Mouse (Mus musculus) CD8-positive naive resting alpha-beta T cell, adult 2 months (primary cell): Measurements from ENCODE around the gene Klhdc3.

Experiments
- DNase-seq, 2 experiments: peaks; one replicate each; pipeline ENCODE4 v3.0.0; 2022; ENCODE audit warnings: low read depth in 2 of 2, low spot score in 2 of 2

Klhdc3 gene

GRCm38 (mm10) chr17:46702506-46702905 lies 21.8 kb upstream of the Klhdc3 start:
- DNase-seq, result no peak

- DNase-seq, result no peak
Measured at GRCm38 (mm10) chr17:46702100-46702499, 21.4 kb upstream of the Klhdc3 start.

GRCm38 (mm10) chr17:46701489-46701888 lies 20.8 kb upstream of the Klhdc3 start:
- no peak for DNase-seq

GRCm38 (mm10) chr17:46699912-46700311 lies 19.2 kb upstream of the Klhdc3 start:
- no peak for DNase-seq

- DNase-seq, result no peak
Measured at GRCm38 (mm10) chr17:46699245-46699644, 18.5 kb upstream of the Klhdc3 start.

GRCm38 (mm10) chr17:46698515-46698914 lies 17.8 kb upstream of the Klhdc3 start:
- DNase-seq, result no peak

- DNase-seq, result no peak
Measured at GRCm38 (mm10) chr17:46694517-46695063, 13.9 kb upstream of the Klhdc3 start.

- no peak for DNase-seq
Measured at GRCm38 (mm10) chr17:46691390-46691789, 10.7 kb upstream of the Klhdc3 start.

- no peak for DNase-seq
Measured at GRCm38 (mm10) chr17:46690665-46691064, 10.0 kb upstream of the Klhdc3 start.

GRCm38 (mm10) chr17:46685913-46686312 lies 5.2 kb upstream of the Klhdc3 start:
- DNase-seq, result no peak

GRCm38 (mm10) chr17:46682654-46683389 lies 2.1 kb upstream of the Klhdc3 start:
- no peak for DNase-seq

- no peak for DNase-seq
Measured at GRCm38 (mm10) chr17:46681466-46682118, 878 bp upstream of the Klhdc3 start.

- DNase-seq, result no peak
Measured at GRCm38 (mm10) chr17:46679843-46680759, 613 bp downstream of the Klhdc3 start.

- DNase-seq, result no peak
Measured at GRCm38 (mm10) chr17:46678911-46679310, 1.8 kb downstream of the Klhdc3 start.

- DNase-seq, result no peak
Measured at GRCm38 (mm10) chr17:46678416-46678815, 2.3 kb downstream of the Klhdc3 start, which contains the start of gene Mea1. Gene Mea1 (plus strand): TSS chr17:46678793.

GRCm38 (mm10) chr17:46674530-46675283 lies 6.0 kb downstream of the Klhdc3 start:
- DNase-seq, result no peak

GRCm38 (mm10) chr17:46673850-46674529 lies 6.7 kb downstream of the Klhdc3 start, which contains the start of gene Rrp36:
Gene Rrp36 (minus strand): TSS chr17:46674352.
- peak; percentile 78 to 81 for DNase-seq

- no peak for DNase-seq
Measured at GRCm38 (mm10) chr17:46669911-46670310, 10.8 kb downstream of the Klhdc3 start.

GRCm38 (mm10) chr17:46667712-46668111 lies 13.0 kb downstream of the Klhdc3 start:
- DNase-seq, result no peak

GRCm38 (mm10) chr17:46662730-46663129 lies 18.0 kb downstream of the Klhdc3 start:
- DNase-seq, result no peak
